ENCODE assay signal across 19 mouse cellular contexts in the genomic region with DNA sequence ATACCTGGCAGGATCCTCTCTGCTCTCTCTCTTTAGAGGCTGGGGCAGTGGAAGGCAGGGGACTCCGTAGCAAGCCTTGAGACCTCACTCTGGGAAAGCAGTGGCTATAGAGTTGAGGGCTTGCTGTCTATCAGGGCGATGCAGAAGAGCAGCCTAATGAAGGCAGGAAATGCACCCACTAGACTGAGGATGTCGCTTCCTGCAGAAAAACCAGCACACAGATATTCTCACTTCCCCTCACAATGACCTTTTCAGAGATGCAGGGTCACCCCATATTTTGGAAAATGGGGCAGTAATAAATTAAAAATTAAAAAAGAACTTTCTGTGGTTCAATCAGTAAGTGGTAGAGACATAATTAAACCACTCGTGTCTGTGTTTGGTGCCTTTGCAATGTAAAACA. TPM values are rescaled to one million over a fixed set of nuclear protein-coding genes. Genes with fewer than 3 reads are reported as not detected.
A peak's percentile ranks its signal among the peaks of the same experiment; 100 is the strongest.
DNase-seq lines count a peak whose midpoint lies in the region; ATAC-seq lines count a peak whose summit lies in the region.
"Had no signal": no experiment of that assay in that cellular context is flagged by ENCODE, and none has a peak within 500 bp of the region (broad histone marks: within the 10 kb centered on the region; RNA-seq: fewer than 3 reads in every experiment).

No protein-coding gene starts in this region.

- intact Hi-C loops in left cerebral cortex, postnatal 25 days (cut with DNase I) = no loop called here

- ATAC-seq in erythroblast, adult 5-6 weeks (replicated peaks; ENCODE audit: low FRiP score, poor library complexity, severe bottlenecking) = no peak
- ATAC-seq in megakaryocyte, adult 5-6 weeks (ENCODE audit: poor library complexity, severe bottlenecking) = no peak
- ATAC-seq: forebrain, embryonic 16.5 days; intestine, embryonic 15.5 days had no signal

- peak overlapping the region; percentile 51 for H3K4me3 ChIP-seq in erythroblast, embryonic 14.5 days (replicated peaks)
- peak overlapping the region; percentile 75 for H3K4me3 ChIP-seq in megakaryocyte, embryonic 14.5 days (replicated peaks)
- H3K4me3 ChIP-seq: intestine, embryonic 15.5 days; myocyte had no signal

- H3K9me3 ChIP-seq in erythroblast, embryonic 14.5 days (ENCODE audit: control insufficient read depth, low read length) = no peaks in the 10 kb centered on the region
- peaks cover 7% of the 10 kb centered on the region for H3K9me3 ChIP-seq in megakaryocyte, embryonic 14.5 days
- H3K9me3 ChIP-seq: intestine, embryonic 15.5 days had no signal

- peaks cover 25% of the 10 kb centered on the region for H3K36me3 ChIP-seq in erythroblast, embryonic 14.5 days (ENCODE audit: control insufficient read depth)
- peaks cover 4% of the 10 kb centered on the region for H3K36me3 ChIP-seq in megakaryocyte, embryonic 14.5 days (replicated peaks; ENCODE audit: low read length)
- no peaks in the 10 kb centered on the region for H3K36me3 ChIP-seq in splenic B cell, adult 2 months (ENCODE audit: control insufficient read depth, insufficient read depth, low read length, poor library complexity, severe bottlenecking)
- H3K36me3 ChIP-seq: intestine, embryonic 15.5 days had no signal

- peak; percentile 21 for DNase-seq in liver
- peak; percentile 39 for DNase-seq in splenic B cell, adult 2 months (ENCODE audit: low read depth, low spot score)
- DNase-seq in cerebellum, postnatal 14 days = no peak
- no peak for DNase-seq in left cerebral cortex, postnatal 25 days (ENCODE audit: low spot score in 2 of 2)
- DNase-seq: adrenal gland, postnatal 10 days; cerebellum, postnatal 10 days; gastrocnemius, postnatal 10 days; heart, postnatal 10 days; kidney, postnatal 10 days; layer of hippocampus, adult 9-11 months; right cerebral cortex, postnatal 14 days; thymus, postnatal 25 days had no signal

- H3K27me3 ChIP-seq in erythroblast, embryonic 14.5 days (ENCODE audit: control insufficient read depth) = peaks cover 7% of the 10 kb centered on the region; the same call in 1 of the 2 replicates
- peaks cover 17% of the 10 kb centered on the region for H3K27me3 ChIP-seq in megakaryocyte, embryonic 14.5 days (replicated peaks)
- H3K27me3 ChIP-seq in splenic B cell, adult 2 months (ENCODE audit: control insufficient read depth, insufficient read depth, low read length, poor library complexity, severe bottlenecking) = no peaks in the 10 kb centered on the region
- H3K27me3 ChIP-seq: intestine, embryonic 15.5 days had no signal

- peaks cover 92% of the 10 kb centered on the region for H3K4me1 ChIP-seq in erythroblast, embryonic 14.5 days (ENCODE audit: control insufficient read depth)
- peaks cover 89% of the 10 kb centered on the region for H3K4me1 ChIP-seq in megakaryocyte, embryonic 14.5 days

RNA-seq across cellular contexts. Expression of gene St6galnac3, which starts 4.1 kb away (rescaled TPM):
- 0.09 and 0.17 TPM in 2 replicates for polyA plus RNA-seq in erythroblast, embryonic 14.5 days (2012)
- 6.7 and 11.0 TPM in 2 replicates for total RNA-seq in erythroblast, adult 5-6 weeks (2015; ENCODE audit: low replicate concordance)
- 3.7 and 6.6 TPM in 2 replicates for total RNA-seq in erythroblast, adult 5-6 weeks (2017; ENCODE audit: low replicate concordance)
- polyA plus RNA-seq in megakaryocyte, embryonic 14.5 days (2012; ENCODE audit: insufficient read depth, low replicate concordance) = 0.04 and 1.9 TPM in 2 replicates
- 0.16 and 0.57 TPM in 2 replicates for total RNA-seq in megakaryocyte, adult 5-6 weeks (2015)
- 0.18 and 1.4 TPM in 2 replicates for total RNA-seq in megakaryocyte, adult 5-6 weeks (2017)
- 10 to 100 TPM; 13.6 to 14.7 TPM for total RNA-seq in left cerebral cortex, postnatal 25 days (2021)
- polyA plus RNA-seq: myocyte had no signal

Comparison
In these comparisons a context has a peak if more than half of its experiments do, and no peak if none do; other contexts are left out.
1. DNase-seq: peak in liver (single experiment) and splenic B cell, adult 2 months (single experiment); none in cerebellum, postnatal 14 days (0 of 2) and left cerebral cortex, postnatal 25 days (0 of 2).